8 mouse cellular contexts compared by ENCODE assay signal in the genomic region with DNA sequence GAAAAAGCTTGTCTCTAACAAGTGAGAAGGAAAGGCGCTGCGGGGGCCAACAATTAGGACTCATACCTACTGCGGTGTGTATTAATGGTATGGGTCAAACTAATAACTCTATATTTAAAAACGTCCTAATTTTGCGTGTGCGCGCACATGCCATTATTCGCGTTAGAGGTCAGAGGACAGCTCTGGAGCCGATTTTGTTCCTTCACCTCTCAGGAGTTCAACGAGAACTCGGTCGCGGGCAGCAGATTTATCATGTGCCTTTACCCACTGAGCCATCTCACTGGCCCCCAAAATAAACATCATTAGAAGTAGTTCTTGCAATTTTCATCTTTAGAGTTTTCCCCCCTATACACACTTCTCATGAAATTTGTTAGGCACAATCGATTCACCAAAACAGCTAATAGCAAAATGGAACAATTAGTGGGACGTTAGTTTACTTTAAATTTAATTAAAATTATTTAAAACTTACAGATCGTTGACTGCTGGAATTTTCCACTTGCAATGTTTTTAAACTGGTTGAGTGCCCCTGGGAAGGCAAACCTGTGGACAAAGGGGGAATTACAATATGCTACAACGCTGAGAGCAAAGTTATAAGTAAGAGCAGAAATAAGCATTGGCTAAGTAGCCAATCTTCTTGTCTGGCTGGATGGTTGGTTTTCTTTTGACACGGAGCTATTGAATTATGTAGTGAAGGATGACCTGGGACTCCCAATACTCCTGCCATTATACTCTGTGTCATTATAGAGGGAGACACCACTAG. TPM values are rescaled to one million over a fixed set of nuclear protein-coding genes. Genes with fewer than 3 reads are reported as not detected.
DNase-seq lines count a peak whose midpoint lies in the region; ATAC-seq lines count a peak whose summit lies in the region.

No protein-coding gene starts in this region.

- H3K4me1 ChIP-seq in heart, embryonic 10.5 days, result peaks cover 11% of the 10 kb centered on the region; the same call in 1 of the 2 replicates
- H3K4me1 ChIP-seq in forebrain, embryonic 12.5 days, result peaks cover 23% of the 10 kb centered on the region
- peaks cover 16% of the 10 kb centered on the region for H3K4me1 ChIP-seq in midbrain, embryonic 15.5 days

- no peaks in the 10 kb centered on the region for H3K9me3 ChIP-seq in heart, embryonic 10.5 days
- no peaks in the 10 kb centered on the region for H3K9me3 ChIP-seq in forebrain, embryonic 12.5 days
- H3K9me3 ChIP-seq in midbrain, embryonic 15.5 days, result no peaks in the 10 kb centered on the region

- WGBS in heart, embryonic 10.5 days, result 13% methylated on average over 19 of the region's 19 CpGs
- WGBS in forebrain, embryonic 12.5 days, result 11% methylated on average over 19 of the region's 19 CpGs
- 8% methylated on average over 19 of the region's 19 CpGs for WGBS in midbrain, embryonic 15.5 days

- H3K9ac ChIP-seq in forebrain, embryonic 12.5 days, result peak overlapping the region; percentile 69
- peak overlapping the region; percentile 74 for H3K9ac ChIP-seq in midbrain, embryonic 15.5 days

- intact Hi-C loops in heart, postnatal 36 days (cut with DNase I), result loop anchor here (10.0 kb wide), 1 partner anchor 732 kb away; no protein-coding TSS in a partner anchor
- intact Hi-C loops in left cerebral cortex, postnatal 4 days (cut with DNase I), result no loop called here

- no peak; the same call in 1 of the 2 replicates for ATAC-seq in forebrain, embryonic 12.5 days (ENCODE audit: low FRiP score)
- ATAC-seq in midbrain, embryonic 15.5 days (replicated peaks), result peak; percentile 0; the same call in 1 of the 2 replicates

- H3K4me2 ChIP-seq in forebrain, embryonic 12.5 days, result peak overlapping the region; percentile 57
- peak overlapping the region; percentile 65 for H3K4me2 ChIP-seq in midbrain, embryonic 15.5 days

- no peaks in the 10 kb centered on the region for H3K27me3 ChIP-seq in heart, embryonic 10.5 days (ENCODE audit: insufficient read depth, poor library complexity, severe bottlenecking)
- no peaks in the 10 kb centered on the region for H3K27me3 ChIP-seq in forebrain, embryonic 12.5 days
- no peaks in the 10 kb centered on the region for H3K27me3 ChIP-seq in midbrain, embryonic 15.5 days (replicated peaks)

- peak overlapping the region; percentile 93 for H3K27ac ChIP-seq in heart, embryonic 10.5 days
- peak overlapping the region; percentile 74 for H3K27ac ChIP-seq in forebrain, embryonic 12.5 days
- H3K27ac ChIP-seq in midbrain, embryonic 15.5 days, result peak overlapping the region; percentile 82

- no peak for DNase-seq in heart, embryonic 10.5 days (ENCODE audit: low spot score)
- DNase-seq in heart, postnatal 36 days, result no peak
- peak; percentile 79 for DNase-seq in NIH3T3 (ENCODE audit: low read depth)
- peak; percentile 28 for DNase-seq in kidney, postnatal 10 days
- no peak for DNase-seq in left cerebral cortex, postnatal 4 days
- DNase-seq in right cerebral cortex, postnatal 36 days (ENCODE audit: low spot score in 2 of 2), result no peak

- H3K4me3 ChIP-seq in heart, embryonic 10.5 days, result peak overlapping the region; percentile 77
- H3K4me3 ChIP-seq in forebrain, embryonic 12.5 days (replicated peaks), result peak overlapping the region; percentile 65
- H3K4me3 ChIP-seq in midbrain, embryonic 15.5 days, result peak overlapping the region; percentile 60

- peaks cover 27% of the 10 kb centered on the region for H3K36me3 ChIP-seq in heart, embryonic 10.5 days
- H3K36me3 ChIP-seq in forebrain, embryonic 12.5 days (replicated peaks), result peaks cover 12% of the 10 kb centered on the region; the same call in 1 of the 2 replicates
- H3K36me3 ChIP-seq in midbrain, embryonic 15.5 days (replicated peaks), result no peaks in the 10 kb centered on the region

RNA-seq across cellular contexts. Expression of a gene that starts 0.9 kb away (rescaled TPM):
- 20.4 and 22.4 TPM in 2 replicates for polyA plus RNA-seq in heart, embryonic 10.5 days (2016; fragmentation: Nextera tagmentation; extraction: Ambion mirVana)
- 1 to 10 TPM; 7.3 to 8.7 TPM for total RNA-seq in heart, postnatal 36 days (2021)
- polyA plus RNA-seq in forebrain, embryonic 12.5 days (2016; fragmentation: Nextera tagmentation; extraction: Ambion mirVana), result 23.1 and 24.3 TPM in 2 replicates
- 11.4 and 11.8 TPM in 2 replicates for polyA plus RNA-seq in midbrain, embryonic 15.5 days (2015; fragmentation: Nextera tagmentation; extraction: Ambion mirVana)
- total RNA-seq in left cerebral cortex, postnatal 4 days (2021), result 10 to 100 TPM in 1 of 2 experiments, 1 to 10 TPM in 1; 9.9 to 10.8 TPM

RNA-seq across cellular contexts. Expression of a gene that starts 1.0 kb away (rescaled TPM):
- polyA plus RNA-seq in heart, embryonic 10.5 days (2016; fragmentation: Nextera tagmentation; extraction: Ambion mirVana), result 74.9 and 90.0 TPM in 2 replicates
- 10 to 100 TPM; 62.2 to 63.2 TPM for total RNA-seq in heart, postnatal 36 days (2021)
- polyA plus RNA-seq in forebrain, embryonic 12.5 days (2016; fragmentation: Nextera tagmentation; extraction: Ambion mirVana), result 48.7 and 53.3 TPM in 2 replicates
- polyA plus RNA-seq in midbrain, embryonic 15.5 days (2015; fragmentation: Nextera tagmentation; extraction: Ambion mirVana), result 51.4 and 51.6 TPM in 2 replicates
- 10 to 100 TPM; 25.2 to 29.7 TPM for total RNA-seq in left cerebral cortex, postnatal 4 days (2021)

RNA-seq across cellular contexts. Expression of a gene that starts 45.3 kb away (rescaled TPM):
- 14.1 and 15.6 TPM in 2 replicates for polyA plus RNA-seq in heart, embryonic 10.5 days (2016; fragmentation: Nextera tagmentation; extraction: Ambion mirVana)
- total RNA-seq in heart, postnatal 36 days (2021), result 1 to 10 TPM; 6.2 to 6.3 TPM
- polyA plus RNA-seq in forebrain, embryonic 12.5 days (2016; fragmentation: Nextera tagmentation; extraction: Ambion mirVana), result 21.2 and 22.2 TPM in 2 replicates
- 16.5 and 16.6 TPM in 2 replicates for polyA plus RNA-seq in midbrain, embryonic 15.5 days (2015; fragmentation: Nextera tagmentation; extraction: Ambion mirVana)
- 10 to 100 TPM; 13.7 to 14.3 TPM for total RNA-seq in left cerebral cortex, postnatal 4 days (2021)

RNA-seq across cellular contexts. Expression of a gene that starts 49.1 kb away (rescaled TPM):
- polyA plus RNA-seq in heart, embryonic 10.5 days (2016; fragmentation: Nextera tagmentation; extraction: Ambion mirVana), result 0.10 TPM in 1 of 2 replicates, not detected in the other
- 1 to 10 TPM in 1 of 2 experiments, under 1 TPM in 1; 0.31 to 1.0 TPM for total RNA-seq in heart, postnatal 36 days (2021)
- 0.10 TPM in 1 of 2 replicates, not detected in the other for polyA plus RNA-seq in forebrain, embryonic 12.5 days (2016; fragmentation: Nextera tagmentation; extraction: Ambion mirVana)
- polyA plus RNA-seq in midbrain, embryonic 15.5 days (2015; fragmentation: Nextera tagmentation; extraction: Ambion mirVana), result 0.27 and 0.34 TPM in 2 replicates
- under 1 TPM; 0.62 to 0.68 TPM for total RNA-seq in left cerebral cortex, postnatal 4 days (2021)

Comparison
In these comparisons a context has a peak if more than half of its experiments do, and no peak if none do; other contexts are left out.
1. DNase-seq: peak in NIH3T3 (single experiment) and kidney, postnatal 10 days (single experiment); none in heart, embryonic 10.5 days (single experiment), heart, postnatal 36 days (0 of 2), left cerebral cortex, postnatal 4 days (single experiment) and right cerebral cortex, postnatal 36 days (0 of 2).
2. Peak in every context shown above with its lines, with median percentiles within 50 percentile points of each other: H3K27ac ChIP-seq and H3K4me3 ChIP-seq.